Mouse (Mus musculus) megakaryocyte-erythroid progenitor cell, adult 5-6 weeks (primary cell): ENCODE data around the gene Fbln1. TPM values are rescaled to one million over a fixed set of nuclear protein-coding genes. Genes with fewer than 3 reads are reported as not detected.

Experiments
- ATAC-seq: replicated peaks from 2 replicates; pipeline ENCODE4 v1.8.0; 2016; ENCODE audit warnings: mild to moderate bottlenecking, inconsistent platforms; ENCODE audit not compliant: severe bottlenecking, poor library complexity, low FRiP score, low TSS enrichment
- total RNA-seq, 2 experiments: library from RNA; stranded (forward) in 1 of 2; stranded (reverse) in 1 of 2; fragments of 200-1000, 215-1000 nt in 1 of 2; fragments of >200 nt in 1 of 2; fragmentation: Nextera tagmentation in 1 of 2; gene quantifications; 2 replicates each; pipeline ENCODE4 v1.2.3; 2014 to 2017

The Fbln1 gene
- total RNA-seq, 2 experiments from 2014 or later: not detected

GRCm38 (mm10) chr15:85267891-85268290 is 62.1 kb downstream of the Fbln1 start:
- ATAC-seq: no peak

GRCm38 (mm10) chr15:85272988-85273387 is 67.2 kb downstream of the Fbln1 start:
- no peak for ATAC-seq

DNA sequence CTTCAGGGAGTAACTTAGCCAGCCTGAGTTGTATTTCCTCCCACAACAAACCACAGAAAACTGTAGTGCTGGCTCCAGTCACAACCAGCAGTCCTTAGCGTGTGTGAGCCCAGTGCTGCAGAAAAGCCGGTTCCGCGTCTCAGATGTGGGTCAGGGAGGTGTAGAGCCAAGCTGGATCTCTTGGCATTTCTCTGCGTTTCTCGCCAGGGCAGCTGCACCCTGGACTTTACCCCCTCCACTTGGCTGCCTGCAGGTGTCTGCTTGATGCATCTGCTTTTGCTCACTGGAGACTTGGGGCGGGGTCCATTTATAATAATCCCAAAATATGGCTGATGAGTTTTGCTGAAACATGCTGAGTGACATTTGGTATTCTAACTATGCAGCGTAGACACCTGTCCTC is 71.5 kb downstream of the Fbln1 start:
- ATAC-seq: no peak

DNA sequence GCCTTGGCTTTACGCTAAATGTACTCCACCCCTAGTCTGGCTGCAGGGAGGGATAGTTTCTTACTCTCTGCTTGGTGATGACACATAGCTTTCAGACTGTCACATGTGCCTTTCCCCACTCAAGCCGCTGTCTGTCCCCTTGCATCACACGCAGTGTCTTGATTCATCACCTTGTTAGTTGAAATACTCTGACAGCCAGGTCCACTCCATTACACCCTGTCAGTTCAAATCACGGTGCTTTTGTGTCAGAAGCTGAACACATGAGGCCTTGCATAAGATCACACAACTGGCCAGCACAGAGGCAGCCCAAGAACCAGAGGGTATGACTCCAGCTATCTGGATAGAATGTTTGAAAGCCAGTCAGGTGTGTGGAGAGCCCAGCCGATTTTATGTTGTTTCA is 73.2 kb downstream of the Fbln1 start:
- no peak for ATAC-seq

DNA sequence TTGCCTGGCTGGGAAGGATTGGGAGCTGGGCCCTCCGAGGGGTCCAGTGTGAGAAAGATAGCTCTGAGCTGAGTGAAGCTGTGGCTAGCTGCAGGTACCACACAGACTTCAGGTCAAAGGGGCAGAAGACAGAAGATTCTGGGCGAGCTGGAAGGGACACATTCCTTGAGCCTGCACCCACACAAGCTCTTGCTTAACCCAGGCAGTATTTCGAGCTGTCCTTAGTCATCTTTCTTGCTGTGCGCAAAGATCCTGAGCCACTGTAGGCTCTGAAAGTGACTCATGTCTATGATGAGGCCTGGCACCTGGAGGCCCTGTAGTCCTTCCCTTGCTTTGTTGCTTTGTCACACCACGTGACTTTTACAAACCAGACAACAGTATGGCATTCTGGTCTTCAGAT is 76.3 kb downstream of the Fbln1 start:
- ATAC-seq: no peak

DNA sequence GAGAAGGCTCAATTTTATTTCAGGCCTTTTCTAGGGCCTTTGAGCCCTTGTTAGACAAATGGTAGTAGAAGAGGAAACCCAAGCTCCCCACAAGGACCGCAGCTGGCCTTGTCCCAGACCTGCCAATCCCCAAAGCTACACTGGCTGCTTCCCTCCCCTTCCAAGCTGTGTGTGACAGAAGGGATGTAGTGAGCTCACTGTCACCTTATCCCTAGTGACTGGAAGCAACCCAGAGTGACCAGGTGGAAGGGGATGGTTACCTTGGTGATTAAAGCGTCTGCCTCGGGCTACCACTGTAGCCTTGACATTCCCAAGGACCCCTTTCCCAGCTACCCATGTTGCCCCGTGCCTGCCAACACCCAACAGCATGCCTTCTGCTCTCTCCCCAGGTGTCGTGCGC is 78.9 kb downstream of the Fbln1 start:
- ATAC-seq: no peak

- no peak for ATAC-seq
These were observed 88.9 kb downstream of the Fbln1 start for GRCm38 (mm10) chr15:85294632-85295031.

DNA sequence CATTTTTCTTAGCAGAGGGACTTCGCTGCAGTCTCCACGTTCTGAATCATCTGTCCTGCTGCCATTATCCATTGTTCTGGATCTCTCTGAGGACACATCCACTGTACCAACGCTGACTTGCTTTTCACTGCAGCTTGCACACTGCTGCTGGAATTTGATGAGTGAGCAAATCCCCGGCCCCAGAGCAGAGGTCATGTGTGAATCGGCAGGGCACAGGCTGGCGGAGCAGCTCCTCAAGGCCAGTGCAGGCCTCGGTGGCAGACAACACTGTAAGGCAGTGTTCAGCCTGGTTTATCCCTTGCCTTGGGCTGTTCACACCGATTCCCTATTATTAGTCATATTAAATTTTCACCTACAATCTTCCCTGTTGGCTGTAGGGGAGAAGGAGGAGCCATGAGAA is 89.8 kb downstream of the Fbln1 start:
- ATAC-seq: no peak

DNA sequence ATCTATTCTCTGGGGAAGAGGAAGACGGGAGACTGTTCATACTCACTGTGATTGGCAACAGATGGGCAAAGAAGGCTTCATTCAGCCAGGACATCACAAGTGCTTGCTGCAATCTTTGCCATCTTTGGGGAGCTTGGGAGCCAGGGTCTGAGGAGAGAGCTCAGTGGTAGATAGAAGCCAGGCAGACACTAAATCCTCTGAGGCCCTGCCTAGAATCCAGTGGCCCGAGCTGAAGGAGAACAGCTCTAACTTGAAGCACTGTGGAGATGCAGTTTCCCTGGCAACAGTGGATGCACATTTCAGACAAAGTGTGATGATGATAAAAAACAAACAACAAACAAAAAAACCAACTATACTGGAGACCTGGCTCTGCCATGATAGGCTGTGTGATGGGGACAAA is 90.2 kb downstream of the Fbln1 start:
- no peak for ATAC-seq

GRCm38 (mm10) chr15:85296538-85296937 is 90.8 kb downstream of the Fbln1 start:
- no peak for ATAC-seq

GRCm38 (mm10) chr15:85298167-85298781 is 92.5 kb downstream of the Fbln1 start:
- ATAC-seq: no peak

DNA sequence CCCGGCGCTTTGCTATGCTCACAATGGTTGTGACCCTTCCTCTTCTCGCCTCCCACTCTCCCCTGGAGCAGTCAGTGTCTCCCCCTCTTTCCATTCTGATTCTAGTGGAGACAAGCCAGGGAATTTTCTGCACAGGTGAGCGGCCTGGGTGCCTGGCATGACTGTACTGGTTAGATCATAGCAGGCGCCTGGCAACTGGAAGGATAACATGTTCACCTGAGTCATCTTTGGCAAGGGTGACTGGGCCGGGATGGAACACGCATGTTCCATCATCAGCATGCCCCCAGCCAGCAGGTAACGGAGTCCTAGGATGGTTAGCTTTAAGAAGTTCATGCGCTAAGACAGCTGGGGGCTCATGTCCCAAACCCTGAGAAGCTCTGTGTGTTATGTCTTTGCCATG is 93.2 kb downstream of the Fbln1 start:
- no peak for ATAC-seq

DNA sequence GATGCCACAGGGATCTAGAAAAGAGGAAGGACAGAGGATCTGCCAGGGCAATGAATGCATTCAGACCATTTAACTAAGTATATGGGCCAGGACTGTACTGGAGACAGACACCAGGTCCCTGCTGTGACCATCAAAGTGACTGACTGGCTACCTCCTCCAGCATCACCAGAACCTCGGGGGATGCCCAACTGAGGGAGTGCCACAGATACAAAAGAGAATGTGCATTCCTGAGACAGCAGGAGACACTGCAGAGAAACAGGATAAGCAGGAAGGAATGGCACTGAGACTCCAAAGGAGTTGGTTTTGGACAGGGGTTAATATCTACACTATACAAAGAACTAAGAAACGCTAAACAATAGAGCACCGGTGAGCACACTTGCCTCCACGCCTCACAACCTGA is 97.5 kb downstream of the Fbln1 start:
- no peak for ATAC-seq

GRCm38 (mm10) chr15:85303976-85304375 is 98.2 kb downstream of the Fbln1 start:
- no peak for ATAC-seq

GRCm38 (mm10) chr15:85307061-85307660 is 101.4 kb downstream of the Fbln1 start:
- ATAC-seq: no peak

DNA sequence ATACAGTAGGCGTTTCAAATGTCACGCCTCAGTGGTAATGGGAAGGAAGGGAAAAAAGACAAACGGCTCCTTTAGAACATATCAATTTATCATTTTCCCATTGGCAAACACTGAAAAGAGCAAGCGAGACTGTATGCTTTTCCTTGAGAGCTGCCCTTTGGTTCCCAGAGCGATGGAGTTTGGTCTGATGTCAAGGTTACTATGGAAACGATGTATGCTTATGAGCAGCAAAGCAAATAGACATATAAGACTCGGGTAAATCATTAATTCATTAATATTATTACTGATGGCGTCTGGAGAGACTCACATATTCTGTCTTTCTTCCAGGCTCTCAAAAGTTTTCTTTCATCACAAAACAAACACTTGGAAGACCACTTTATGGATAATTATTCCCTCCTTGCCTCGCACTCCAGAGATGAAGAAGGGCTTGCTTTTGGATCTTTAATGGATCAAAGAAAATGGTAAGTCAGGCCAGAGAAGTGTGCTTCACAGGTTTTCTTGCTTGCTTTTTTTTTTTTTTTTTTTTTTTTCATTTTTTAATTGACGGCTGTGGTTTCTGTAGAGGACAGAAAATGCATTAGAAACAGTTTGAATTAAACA is 105.4 kb downstream of the Fbln1 start:
- no peak for ATAC-seq

DNA sequence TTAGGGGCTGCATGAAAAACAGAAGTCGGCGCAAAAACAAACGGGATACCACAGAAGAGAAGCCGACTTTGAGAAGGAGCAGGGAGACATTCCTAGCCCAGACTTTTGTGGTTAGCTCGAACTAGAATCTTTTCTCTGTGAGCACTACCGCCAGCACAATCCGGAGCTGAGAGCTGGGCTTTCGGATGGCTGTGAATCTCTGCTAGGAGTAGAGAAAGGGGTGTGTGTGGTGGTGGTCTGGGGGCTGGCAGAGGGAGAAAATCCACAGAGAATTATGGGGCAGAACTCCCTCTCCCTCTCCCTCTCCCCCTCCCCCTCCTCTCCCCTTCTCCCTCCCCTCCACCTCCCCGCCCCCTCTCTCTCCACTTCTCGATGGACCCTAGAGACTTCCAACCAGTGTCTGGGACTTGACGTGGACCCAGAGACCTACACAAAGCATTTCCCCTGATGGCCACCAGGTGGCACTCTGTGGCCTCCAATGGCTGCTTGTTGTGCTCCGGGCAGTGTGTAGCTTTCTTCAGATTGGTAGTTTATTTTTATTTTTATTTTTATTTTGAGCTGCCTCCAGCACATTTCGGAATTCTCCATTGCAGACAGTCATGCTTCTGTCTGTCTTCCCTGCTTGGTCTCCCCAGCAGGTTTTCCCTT is 109.8 kb downstream of the Fbln1 start:
- ATAC-seq: peak; percentile 79

- no peak for ATAC-seq
These were observed 110.8 kb downstream of the Fbln1 start for GRCm38 (mm10) chr15:85316342-85317140.

DNA sequence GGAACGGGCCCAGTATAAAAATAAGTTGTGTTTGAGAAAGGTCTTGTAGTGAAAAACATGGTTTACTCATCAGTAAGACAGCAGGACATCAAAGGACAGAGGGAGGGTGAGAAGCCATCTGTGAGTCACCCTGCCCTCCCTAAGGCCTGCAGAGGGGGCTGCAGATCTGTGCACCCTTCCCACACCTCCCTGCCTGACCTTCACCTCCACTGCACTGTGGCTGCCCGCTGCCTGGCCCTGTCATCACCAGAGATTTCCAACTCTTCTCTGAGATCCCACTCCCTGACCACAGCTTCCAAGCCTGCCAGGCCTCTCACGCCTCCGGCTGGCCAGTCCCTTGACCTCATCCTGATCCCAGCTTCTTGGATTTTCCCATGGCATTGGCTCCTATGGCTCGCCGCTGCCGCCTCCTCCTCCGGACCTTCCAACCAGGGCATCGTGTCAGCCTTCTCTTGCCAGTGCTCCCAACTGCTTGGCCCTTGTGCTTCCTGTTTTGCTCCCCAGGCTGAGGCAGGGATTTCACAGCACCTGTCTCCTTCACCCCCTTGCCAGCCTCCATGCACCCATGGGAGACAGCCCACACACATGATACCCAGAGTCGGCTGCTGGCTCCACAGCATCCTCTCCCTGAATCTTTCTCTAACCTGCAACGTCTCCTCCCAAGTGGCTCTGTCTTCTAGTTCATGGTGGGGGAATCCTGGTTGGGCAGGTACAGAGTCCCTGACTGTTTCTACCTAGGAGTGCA is 114.3 kb downstream of the Fbln1 start:
- no peak for ATAC-seq
